Mouse (Mus musculus): ENCODE data around the gene Bcas3. TPM values are rescaled to one million over a fixed set of nuclear protein-coding genes. Genes with fewer than 3 reads are reported as not detected.
A peak's percentile ranks its signal among the peaks of the same experiment; 100 is the strongest.

The Bcas3 gene
- polyA plus RNA-seq, 1 experiment from 2014 or later: 16.6 TPM

GRCm38 (mm10) chr11:85804048-85804447 is 451.1 kb downstream of the Bcas3 start:
- Histone ChIP-seq H3K4me2 (peak overlapping the region; percentile 18), H3K27me3 (peaks cover 38% of the 10 kb centered on the region), H3K9me3 (replicated peaks) (no peaks in the 10 kb centered on the region), H3K4me3 (no peak overlapping the region), H3K9ac (no peak overlapping the region), H3K27ac (peak overlapping the region; percentile 24; the same call in 1 of the 2 replicates), H3K4me1 (replicated peaks) (peaks cover 45% of the 10 kb centered on the region), H3K36me3 (no peaks in the 10 kb centered on the region)
- 32% methylated on average over 5 of the region's 5 CpGs for WGBS
- peak; percentile 60 for ATAC-seq (replicated peaks; ENCODE audit: insufficient number of reproducible peaks, insufficient read depth, low FRiP score, low read depth)

- no peaks in the 10 kb centered on the region for H3K9me3 ChIP-seq (replicated peaks)
- no peak for ATAC-seq (replicated peaks; ENCODE audit: insufficient number of reproducible peaks, insufficient read depth, low FRiP score, low read depth)
- 89% methylated on average over 1 of the region's 1 CpGs for WGBS
- no peak overlapping the region for H3K4me3 ChIP-seq
- H3K27me3 ChIP-seq: peaks cover 36% of the 10 kb centered on the region
- no peak overlapping the region for H3K4me2 ChIP-seq
- H3K36me3 ChIP-seq: no peaks in the 10 kb centered on the region
- no peak overlapping the region for H3K9ac ChIP-seq
- no peak overlapping the region for H3K27ac ChIP-seq
- H3K4me1 ChIP-seq (replicated peaks): peaks cover 28% of the 10 kb centered on the region
Measured at GRCm38 (mm10) chr11:85805779-85806178, 452.8 kb downstream of the Bcas3 start.

- peaks cover 37% of the 10 kb centered on the region for H3K27me3 ChIP-seq
- no peak overlapping the region for H3K27ac ChIP-seq
- no peaks in the 10 kb centered on the region for H3K9me3 ChIP-seq (replicated peaks)
- no peak overlapping the region for H3K4me3 ChIP-seq
- H3K4me1 ChIP-seq (replicated peaks): peaks cover 20% of the 10 kb centered on the region
- no peak for ATAC-seq (replicated peaks; ENCODE audit: insufficient number of reproducible peaks, insufficient read depth, low FRiP score, low read depth)
- WGBS: 76% methylated on average over 11 of the region's 11 CpGs
- H3K36me3 ChIP-seq: no peaks in the 10 kb centered on the region
- no peak overlapping the region for H3K9ac ChIP-seq
- no peak overlapping the region for H3K4me2 ChIP-seq
Measured at GRCm38 (mm10) chr11:85807353-85807752, 454.4 kb downstream of the Bcas3 start.

- H3K4me2 ChIP-seq: no peak overlapping the region
- 51% methylated on average over 4 of the region's 4 CpGs for WGBS
- peaks cover 14% of the 10 kb centered on the region for H3K4me1 ChIP-seq (replicated peaks)
- no peaks in the 10 kb centered on the region for H3K36me3 ChIP-seq
- no peak overlapping the region for H3K4me3 ChIP-seq
- no peak overlapping the region for H3K9ac ChIP-seq
- no peaks in the 10 kb centered on the region for H3K9me3 ChIP-seq (replicated peaks)
- peaks cover 33% of the 10 kb centered on the region for H3K27me3 ChIP-seq
- no peak for ATAC-seq (replicated peaks; ENCODE audit: insufficient number of reproducible peaks, insufficient read depth, low FRiP score, low read depth)
- H3K27ac ChIP-seq: no peak overlapping the region
Measured at GRCm38 (mm10) chr11:85811229-85811628, 458.3 kb downstream of the Bcas3 start.

- Histone ChIP-seq H3K4me3 (no peak overlapping the region), H3K4me2 (no peak overlapping the region), H3K36me3 (no peaks in the 10 kb centered on the region), H3K27me3 (peaks cover 32% of the 10 kb centered on the region), H3K27ac (no peak overlapping the region), H3K4me1 (replicated peaks) (peaks cover 14% of the 10 kb centered on the region), H3K9me3 (replicated peaks) (no peaks in the 10 kb centered on the region), H3K9ac (no peak overlapping the region)
- WGBS: 92% methylated on average over 5 of the region's 5 CpGs
- no peak for ATAC-seq (replicated peaks; ENCODE audit: insufficient number of reproducible peaks, insufficient read depth, low FRiP score, low read depth)
Measured at GRCm38 (mm10) chr11:85811676-85812075, 458.7 kb downstream of the Bcas3 start.

- H3K36me3 ChIP-seq: no peaks in the 10 kb centered on the region
- WGBS: 86% methylated on average over 12 of the region's 12 CpGs
- H3K4me3 ChIP-seq: no peak overlapping the region
- no peak for ATAC-seq (replicated peaks; ENCODE audit: insufficient number of reproducible peaks, insufficient read depth, low FRiP score, low read depth)
- H3K9me3 ChIP-seq (replicated peaks): no peaks in the 10 kb centered on the region
- H3K4me1 ChIP-seq (replicated peaks): peaks cover 14% of the 10 kb centered on the region
- no peak overlapping the region for H3K4me2 ChIP-seq
- no peak overlapping the region for H3K9ac ChIP-seq
- H3K27ac ChIP-seq: no peak overlapping the region
- H3K27me3 ChIP-seq: peaks cover 25% of the 10 kb centered on the region
Measured at GRCm38 (mm10) chr11:85812201-85812966, 459.4 kb downstream of the Bcas3 start.

GRCm38 (mm10) chr11:85814678-85815077 is 461.7 kb downstream of the Bcas3 start:
- H3K27me3 ChIP-seq: peaks cover 26% of the 10 kb centered on the region
- WGBS: 35% methylated on average over 4 of the region's 4 CpGs

GRCm38 (mm10) chr11:85816471-85816870 is 463.5 kb downstream of the Bcas3 start:
- Histone ChIP-seq H3K4me2 (no peak overlapping the region), H3K9me3 (replicated peaks) (no peaks in the 10 kb centered on the region), H3K9ac (no peak overlapping the region), H3K36me3 (no peaks in the 10 kb centered on the region), H3K4me1 (replicated peaks) (peaks cover 26% of the 10 kb centered on the region), H3K27me3 (peaks cover 39% of the 10 kb centered on the region), H3K27ac (no peak overlapping the region), H3K4me3 (no peak overlapping the region)
- ATAC-seq (replicated peaks; ENCODE audit: insufficient number of reproducible peaks, insufficient read depth, low FRiP score, low read depth): no peak
- WGBS: 84% methylated on average over 5 of the region's 5 CpGs

More at GRCm38 (mm10) chr11:85814678-85815077, 461.7 kb downstream of the Bcas3 start:
- Histone ChIP-seq H3K4me3 (no peak overlapping the region), H3K4me2 (no peak overlapping the region), H3K9me3 (replicated peaks) (no peaks in the 10 kb centered on the region), H3K4me1 (replicated peaks) (peaks cover 29% of the 10 kb centered on the region), H3K27ac (no peak overlapping the region), H3K36me3 (no peaks in the 10 kb centered on the region), H3K9ac (no peak overlapping the region)
- no peak; the same call in 1 of the 2 replicates for ATAC-seq (replicated peaks; ENCODE audit: insufficient number of reproducible peaks, insufficient read depth, low FRiP score, low read depth)

GRCm38 (mm10) chr11:85818401-85818800 is 465.4 kb downstream of the Bcas3 start:
- 42% methylated on average over 3 of the region's 3 CpGs for WGBS
- Histone ChIP-seq H3K27me3 (peaks cover 30% of the 10 kb centered on the region), H3K4me3 (no peak overlapping the region), H3K36me3 (no peaks in the 10 kb centered on the region), H3K27ac (no peak overlapping the region; the same call in 1 of the 2 replicates), H3K9ac (no peak overlapping the region), H3K9me3 (replicated peaks) (no peaks in the 10 kb centered on the region), H3K4me2 (no peak overlapping the region), H3K4me1 (replicated peaks) (peaks cover 33% of the 10 kb centered on the region)
- no peak for ATAC-seq (replicated peaks; ENCODE audit: insufficient number of reproducible peaks, insufficient read depth, low FRiP score, low read depth)

GRCm38 (mm10) chr11:85820959-85821358 is 468.0 kb downstream of the Bcas3 start:
- no peaks in the 10 kb centered on the region for H3K9me3 ChIP-seq (replicated peaks)
- H3K9ac ChIP-seq: no peak overlapping the region
- WGBS: 81% methylated on average over 3 of the region's 3 CpGs
- H3K27ac ChIP-seq: no peak overlapping the region
- ATAC-seq (replicated peaks; ENCODE audit: insufficient number of reproducible peaks, insufficient read depth, low FRiP score, low read depth): no peak
- peaks cover 46% of the 10 kb centered on the region for H3K27me3 ChIP-seq
- no peak overlapping the region for H3K4me3 ChIP-seq
- H3K4me1 ChIP-seq (replicated peaks): peaks cover 26% of the 10 kb centered on the region
- no peaks in the 10 kb centered on the region for H3K36me3 ChIP-seq
- H3K4me2 ChIP-seq: no peak overlapping the region

GRCm38 (mm10) chr11:85821659-85822058 is 468.7 kb downstream of the Bcas3 start:
- H3K27ac ChIP-seq: no peak overlapping the region
- H3K9me3 ChIP-seq (replicated peaks): no peaks in the 10 kb centered on the region
- no peak overlapping the region for H3K9ac ChIP-seq
- no peak for ATAC-seq (replicated peaks; ENCODE audit: insufficient number of reproducible peaks, insufficient read depth, low FRiP score, low read depth)
- no peaks in the 10 kb centered on the region for H3K36me3 ChIP-seq
- peaks cover 26% of the 10 kb centered on the region for H3K4me1 ChIP-seq (replicated peaks)
- H3K4me3 ChIP-seq: no peak overlapping the region
- H3K4me2 ChIP-seq: no peak overlapping the region
- peaks cover 52% of the 10 kb centered on the region for H3K27me3 ChIP-seq
- WGBS: 73% methylated on average over 9 of the region's 9 CpGs

GRCm38 (mm10) chr11:85823181-85823580 is 470.2 kb downstream of the Bcas3 start:
- no peak overlapping the region for H3K4me2 ChIP-seq
- peak; percentile 32; the same call in 1 of the 2 replicates for ATAC-seq (replicated peaks; ENCODE audit: insufficient number of reproducible peaks, insufficient read depth, low FRiP score, low read depth)
- H3K9ac ChIP-seq: no peak overlapping the region
- H3K27ac ChIP-seq: no peak overlapping the region
- peaks cover 66% of the 10 kb centered on the region for H3K27me3 ChIP-seq
- peaks cover 26% of the 10 kb centered on the region for H3K4me1 ChIP-seq (replicated peaks)
- H3K36me3 ChIP-seq: no peaks in the 10 kb centered on the region
- WGBS: 13% methylated on average over 6 of the region's 6 CpGs
- no peak overlapping the region for H3K4me3 ChIP-seq
- H3K9me3 ChIP-seq (replicated peaks): no peaks in the 10 kb centered on the region

Data from heart, embryonic 15.5 days (tissue).